Mouse (Mus musculus) Muller cell, postnatal 12 days (primary cell): ENCODE measurements at regions not wholly inside any gene's neighbourhood (a gene's known extent, or its start where the extent isn't known, plus 50 kb on each side); places are given as distances from the start of the nearest gene placed in this dataset.
A peak's percentile ranks its signal among the peaks of the same experiment; 100 is the strongest.

Experiments used
- DNase-seq: peaks from one replicate; pipeline ENCODE4 v3.0.0-alpha.2; 2015; ENCODE audit errors: inconsistent ontology term

DNA sequence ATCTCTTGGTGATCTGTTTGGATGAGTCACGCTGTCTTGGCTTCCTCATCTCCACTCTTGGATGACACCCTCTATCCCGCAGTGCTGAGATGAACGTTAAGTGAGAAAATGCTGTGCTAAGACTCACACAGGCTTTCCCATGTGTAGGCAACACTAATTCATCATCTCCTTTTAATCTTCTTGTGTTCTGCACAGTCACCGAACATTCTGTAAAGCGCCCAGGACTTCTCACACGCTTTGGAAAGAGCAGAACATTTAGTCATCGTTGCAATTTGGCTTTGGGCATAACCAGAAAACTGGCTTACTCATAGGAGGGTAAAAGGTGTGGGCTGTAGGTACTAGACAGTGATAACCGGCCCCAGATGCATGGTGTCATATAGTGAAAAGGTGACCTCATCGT, 94.9 kb downstream of the Plppr4 start:
- DNase-seq, result peak; percentile 3

DNA sequence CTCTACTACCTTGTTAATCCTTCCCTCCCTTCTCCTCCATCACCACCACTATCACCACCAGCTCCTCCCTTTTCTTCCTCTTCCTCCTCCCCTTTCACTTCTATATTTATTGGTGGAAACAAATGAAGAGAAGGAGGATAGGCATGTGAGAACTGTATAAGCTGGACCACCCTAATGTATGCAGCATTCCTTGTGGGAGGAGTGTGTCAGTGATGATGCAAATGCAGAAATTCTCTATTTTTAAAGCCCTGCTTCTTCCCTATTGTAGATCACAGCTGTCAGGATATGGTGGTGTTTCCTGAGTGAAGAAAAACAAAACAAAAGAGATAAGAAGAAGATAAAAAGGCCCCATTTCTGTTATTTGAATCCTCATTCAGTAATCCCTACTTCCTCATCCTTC, 112.8 kb downstream of the Plppr4 start:
- no peak for DNase-seq

DNA sequence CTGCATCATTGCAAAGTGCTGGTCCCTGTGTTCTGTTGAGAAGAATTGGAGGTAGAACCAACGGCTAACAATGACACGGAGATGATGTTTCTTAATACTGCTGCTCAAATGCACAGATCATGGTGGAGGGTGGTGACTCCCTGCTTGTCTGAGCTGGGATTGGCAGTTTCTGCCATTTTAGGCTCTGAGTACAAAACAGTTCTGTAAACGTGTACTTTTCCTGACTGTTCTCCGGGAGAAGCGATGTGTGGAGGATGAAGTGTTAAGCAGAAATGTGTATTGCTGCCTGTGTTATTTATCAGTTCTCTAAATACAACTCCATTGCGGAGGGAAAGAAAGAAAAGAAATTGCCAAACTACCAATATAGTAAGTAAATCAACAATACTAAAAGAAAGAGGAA, 118.9 kb downstream of the Plppr4 start:
- DNase-seq, result no peak

DNA sequence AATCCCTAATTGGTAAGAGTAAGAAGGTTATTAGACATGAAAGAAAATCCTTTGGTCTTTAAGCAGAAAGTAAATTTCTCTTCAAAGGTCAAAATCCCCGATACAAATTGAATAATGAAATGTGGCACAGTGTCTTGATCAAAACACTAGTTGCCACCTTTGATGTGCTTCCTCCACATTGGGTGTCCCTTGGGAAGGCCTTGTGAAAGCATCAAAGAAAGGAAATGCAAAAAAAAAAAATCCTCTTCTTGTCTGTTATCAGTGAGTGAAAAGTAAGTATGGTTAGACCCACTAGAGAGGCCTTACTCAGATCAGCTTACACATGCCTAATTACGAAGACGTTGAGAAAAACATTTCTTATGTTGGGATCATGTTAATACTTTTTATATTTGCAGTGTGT, 134.1 kb downstream of the Plppr4 start:
- DNase-seq, result no peak

DNA sequence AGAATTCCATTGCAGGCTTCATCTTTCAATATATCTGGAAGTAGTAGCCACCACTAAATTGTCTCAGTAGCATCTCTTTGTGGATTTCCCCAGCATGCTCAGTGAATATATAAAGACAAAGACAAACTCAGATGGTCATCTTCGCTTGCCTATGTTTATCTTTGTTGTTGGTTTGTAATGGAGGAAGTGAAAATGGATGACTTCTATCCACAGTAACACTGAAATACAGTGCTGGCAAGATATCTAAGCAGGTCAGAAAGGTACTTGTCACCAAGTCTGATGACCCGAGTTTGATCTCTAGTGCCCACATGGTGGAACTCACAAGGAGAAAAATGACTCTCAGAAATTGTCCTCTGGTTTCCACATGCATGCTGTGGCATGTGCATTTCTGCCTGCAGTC, 135.6 kb downstream of the Plppr4 start:
- no peak for DNase-seq

DNA sequence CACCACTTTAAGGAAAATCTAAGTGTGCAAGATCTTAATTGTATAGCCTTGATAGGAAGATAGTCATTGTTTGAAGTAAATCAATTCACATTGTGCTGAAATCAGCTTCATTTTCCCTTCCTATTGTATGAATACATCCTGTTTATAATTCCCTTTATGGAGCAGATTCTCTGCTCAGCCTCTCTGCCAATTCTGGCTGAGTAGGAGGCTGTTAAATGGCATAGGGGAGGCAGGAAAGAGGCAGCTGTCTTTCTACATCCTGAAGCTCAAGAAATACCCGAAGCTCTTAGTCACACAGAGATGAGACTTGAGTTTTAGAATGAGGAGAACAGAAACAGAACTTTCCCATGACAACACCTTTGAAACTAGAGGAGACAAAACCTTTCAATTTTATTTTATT, 142.7 kb downstream of the Plppr4 start:
- DNase-seq, result peak; percentile 41

DNA sequence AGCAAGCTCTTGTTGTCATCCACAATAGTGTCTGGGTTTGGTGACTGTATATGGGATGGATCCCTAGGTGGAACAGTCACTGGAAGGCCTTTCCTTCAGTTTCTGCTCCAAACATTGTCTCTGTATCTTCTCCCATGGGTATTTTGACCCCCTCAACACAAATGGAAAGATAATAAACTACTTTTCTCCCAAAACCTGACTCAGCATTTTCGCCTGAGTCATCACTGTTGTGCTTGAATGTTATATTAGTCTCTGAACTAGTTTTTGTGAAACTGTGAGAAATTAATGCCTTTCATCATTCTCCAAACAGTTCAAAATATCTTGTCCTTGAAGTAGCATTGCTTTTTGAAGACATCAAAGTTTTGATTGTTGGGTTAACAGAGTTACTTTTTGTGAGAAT, 168.8 kb downstream of the Plppr4 start:
- DNase-seq, result no peak

DNA sequence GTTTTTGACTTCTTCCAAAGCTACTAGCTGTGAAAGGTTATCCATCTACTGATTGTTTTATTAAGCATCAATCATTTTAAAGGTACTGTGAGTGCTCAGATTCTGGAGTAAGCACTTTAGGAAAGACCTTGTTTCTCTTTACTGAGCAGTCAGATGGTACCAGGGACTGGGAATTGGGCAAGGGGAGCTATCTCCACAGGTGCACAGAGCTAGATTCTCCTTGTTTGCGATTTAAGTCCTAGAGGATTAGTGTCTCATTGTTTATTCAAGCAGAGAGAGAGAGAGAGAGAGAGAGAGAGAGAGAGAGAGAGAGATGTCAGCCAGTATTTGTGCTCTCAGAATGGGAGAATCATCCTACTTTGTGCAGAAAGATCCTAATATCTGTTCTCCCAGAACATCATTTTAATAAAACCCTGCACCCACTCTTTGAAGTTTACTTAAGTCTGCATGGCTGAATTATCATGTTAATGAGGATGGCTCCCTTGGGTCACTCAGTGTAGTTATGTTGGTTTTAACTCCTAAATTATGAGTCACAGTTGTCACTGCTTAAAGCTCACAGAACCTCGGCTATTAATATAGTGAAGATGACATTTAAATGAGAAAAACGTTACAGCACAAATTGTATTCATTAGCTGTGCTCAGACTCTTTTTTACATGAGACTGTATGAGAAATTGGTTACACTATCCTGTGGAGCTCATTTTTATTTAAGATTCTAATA, 171.7 kb downstream of the Plppr4 start:
- peak; percentile 39 for DNase-seq

DNA sequence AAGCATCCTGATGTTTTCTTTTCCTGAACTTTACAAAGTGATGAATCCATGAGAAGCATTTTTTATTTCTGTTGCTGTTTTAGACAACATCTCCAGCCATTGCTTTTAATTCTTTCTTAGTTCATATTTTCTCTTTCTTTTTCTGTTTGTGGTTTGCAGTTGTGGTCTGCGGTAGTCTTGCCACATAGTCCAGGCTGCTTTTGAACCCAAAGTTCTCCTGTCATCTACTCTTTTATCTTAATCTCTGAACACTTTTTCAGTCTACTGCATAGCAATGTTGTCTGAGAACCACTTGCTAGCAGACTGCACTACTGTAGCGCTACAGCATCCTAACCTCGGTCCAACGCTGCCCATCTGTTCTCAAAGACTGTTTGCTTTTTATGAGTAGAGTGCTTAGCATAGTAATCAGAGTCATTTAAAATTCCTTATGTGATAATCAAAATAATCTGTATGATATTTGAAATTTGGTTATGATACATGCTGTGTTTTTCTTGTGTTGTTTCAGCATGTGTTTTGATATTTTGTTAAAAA, 177.0 kb downstream of the Plppr4 start:
- no peak for DNase-seq

DNA sequence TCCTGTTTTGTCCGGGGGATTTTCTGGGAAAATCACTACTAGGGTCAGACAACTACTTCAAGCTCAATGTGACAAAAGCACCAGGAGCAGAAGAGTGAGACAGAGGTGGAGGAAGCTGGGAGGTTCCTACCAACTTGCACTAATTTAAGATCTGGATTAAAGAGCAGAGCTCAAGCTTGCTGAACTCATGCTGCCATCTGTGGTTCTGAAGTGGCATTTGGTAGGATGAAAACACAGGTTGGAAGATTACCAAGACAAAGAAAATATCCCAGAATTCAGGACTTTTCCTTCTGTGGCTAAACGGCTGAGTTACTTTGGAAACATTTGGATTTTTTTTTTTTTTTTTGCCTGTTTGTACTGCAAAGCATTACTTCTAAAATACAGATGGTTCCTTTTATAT, 190.9 kb downstream of the Plppr4 start:
- DNase-seq, result no peak

DNA sequence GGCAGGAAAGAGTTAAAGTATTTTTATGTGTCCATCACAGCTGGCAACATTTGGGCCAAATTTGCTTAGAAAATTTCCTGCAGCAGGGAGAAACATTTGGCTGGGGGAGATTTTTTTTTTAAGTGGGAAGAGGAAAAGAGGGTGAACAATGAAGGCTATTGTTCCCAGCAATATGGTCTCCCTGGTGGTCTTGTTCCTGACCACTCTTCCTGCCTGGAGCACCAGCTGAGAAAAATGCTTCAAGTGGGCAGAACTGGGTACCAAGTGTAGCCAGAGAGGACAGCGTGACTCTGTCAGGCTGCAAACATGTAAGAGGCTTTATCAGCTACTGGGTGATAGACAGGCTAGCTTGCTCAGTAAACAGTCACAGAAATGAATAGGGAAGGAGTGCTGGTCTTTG, 194.3 kb upstream of the Palmd start:
- no peak for DNase-seq

DNA sequence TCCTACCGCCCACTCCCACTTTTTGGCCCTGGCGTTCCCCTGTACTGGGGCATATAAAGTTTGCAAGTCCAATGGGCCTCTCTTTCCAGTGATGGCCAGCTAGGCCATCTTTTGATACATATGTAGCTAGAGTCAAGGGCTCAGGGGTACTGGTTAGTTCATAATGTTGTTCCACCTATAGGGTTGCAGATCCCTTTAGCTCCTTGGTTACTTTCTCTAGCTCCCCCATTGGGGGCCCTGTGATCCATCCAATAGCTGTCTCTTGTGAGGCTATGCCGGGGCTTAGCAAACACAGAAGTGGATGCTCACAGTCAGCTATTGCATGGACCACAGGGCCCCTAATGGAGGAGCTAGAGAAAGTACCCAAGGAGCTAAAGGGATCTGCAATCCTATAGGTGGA, 191.9 kb upstream of the Palmd start:
- DNase-seq, result peak; percentile 98

DNA sequence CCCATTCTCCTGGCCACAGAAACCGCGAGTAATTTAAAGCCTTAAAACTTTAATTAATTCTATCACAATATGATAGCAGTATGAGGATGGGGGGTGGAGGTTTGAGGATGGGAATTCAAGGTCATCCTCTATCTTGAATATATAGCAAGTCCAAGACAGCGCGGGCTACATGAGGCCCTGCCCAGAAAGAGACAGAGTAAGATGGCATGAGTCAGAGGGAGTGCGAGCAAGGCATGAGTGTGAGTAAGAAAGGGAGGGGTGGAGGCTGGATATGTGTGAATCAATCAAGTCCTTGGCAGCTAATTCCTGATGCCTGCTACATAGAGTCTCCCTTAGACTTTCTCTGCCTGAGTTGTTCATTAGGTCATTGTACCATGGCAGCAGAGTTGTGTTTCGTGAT, 186.5 kb upstream of the Palmd start:
- DNase-seq, result no peak

DNA sequence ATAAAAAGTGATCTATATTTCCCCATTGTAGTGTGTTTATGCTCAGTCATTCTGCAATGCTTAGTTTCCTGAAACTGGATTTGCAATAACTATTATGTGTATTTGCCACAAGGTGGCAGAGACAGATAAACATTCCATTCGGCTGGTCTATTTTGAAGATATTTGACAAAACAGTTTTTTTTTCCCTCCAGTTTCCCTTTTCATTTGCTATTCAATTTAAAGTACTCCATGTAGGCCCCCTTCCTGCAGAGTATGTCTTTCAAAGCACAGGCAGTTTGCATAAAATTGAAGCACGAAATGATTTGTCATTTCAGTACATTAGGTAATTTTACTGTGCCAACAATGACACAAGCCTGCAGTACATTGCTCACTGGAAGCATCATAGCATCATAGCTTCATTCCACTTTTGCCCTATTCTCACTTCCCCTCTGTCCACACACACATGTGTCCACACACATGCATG, 184.3 kb upstream of the Palmd start:
- peak; percentile 53 for DNase-seq

DNA sequence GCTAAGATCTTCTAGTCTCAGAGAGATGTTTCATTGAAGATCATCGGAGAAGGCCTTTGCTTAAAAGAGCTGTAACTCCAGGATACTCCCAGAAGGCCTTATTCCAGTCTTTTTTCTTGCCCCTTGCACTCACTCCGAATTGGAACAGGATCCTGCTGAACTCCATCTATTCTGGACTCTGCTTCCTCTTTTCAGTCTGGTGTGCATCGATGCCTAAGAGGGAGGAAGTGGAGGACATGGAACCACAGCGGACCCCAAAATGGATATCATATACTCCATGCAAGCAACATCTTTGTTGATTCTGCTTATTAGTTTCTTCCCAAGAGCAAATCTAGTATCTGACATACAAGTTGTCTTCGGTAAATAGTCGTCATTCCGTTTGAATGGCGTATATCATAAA, 183.6 kb upstream of the Palmd start:
- no peak for DNase-seq

DNA sequence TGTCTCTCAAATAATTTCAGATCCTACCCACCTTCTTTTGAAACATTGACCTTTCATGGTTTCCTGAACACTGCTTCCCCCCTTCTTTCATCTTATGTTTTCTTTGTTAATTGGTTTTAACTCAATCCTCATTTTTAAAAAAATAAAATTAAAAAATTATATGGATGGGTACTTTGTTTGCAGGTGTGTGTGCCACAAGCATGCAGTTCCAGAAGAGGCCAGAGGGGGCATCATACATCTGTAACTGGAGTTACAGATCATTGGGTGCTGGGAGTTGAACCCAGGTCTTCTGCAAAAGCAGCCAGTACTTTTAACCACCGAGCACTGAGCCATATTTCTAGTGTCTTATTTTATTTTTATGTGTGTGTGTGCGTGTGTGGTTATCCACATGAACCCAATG, 178.6 kb upstream of the Palmd start:
- no peak for DNase-seq

DNA sequence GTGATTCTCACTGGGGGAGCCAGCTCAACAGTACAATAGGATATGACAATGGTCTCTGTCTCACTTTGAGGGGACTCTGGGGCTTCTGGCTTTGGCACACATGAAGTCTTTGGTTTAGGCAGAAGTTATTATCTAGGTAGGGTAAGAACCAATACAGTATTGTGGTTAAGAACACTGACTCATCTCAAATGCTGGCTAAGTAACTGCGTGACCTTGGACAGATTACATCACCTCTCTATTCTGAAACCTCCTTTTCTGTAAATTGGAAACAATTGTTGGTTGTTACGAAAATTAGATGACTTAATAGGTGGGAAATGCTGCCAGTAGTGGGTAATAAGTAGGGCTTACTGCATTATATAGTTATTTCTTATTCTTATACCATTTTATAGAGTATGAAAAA, 171.0 kb upstream of the Palmd start:
- DNase-seq, result peak; percentile 42

DNA sequence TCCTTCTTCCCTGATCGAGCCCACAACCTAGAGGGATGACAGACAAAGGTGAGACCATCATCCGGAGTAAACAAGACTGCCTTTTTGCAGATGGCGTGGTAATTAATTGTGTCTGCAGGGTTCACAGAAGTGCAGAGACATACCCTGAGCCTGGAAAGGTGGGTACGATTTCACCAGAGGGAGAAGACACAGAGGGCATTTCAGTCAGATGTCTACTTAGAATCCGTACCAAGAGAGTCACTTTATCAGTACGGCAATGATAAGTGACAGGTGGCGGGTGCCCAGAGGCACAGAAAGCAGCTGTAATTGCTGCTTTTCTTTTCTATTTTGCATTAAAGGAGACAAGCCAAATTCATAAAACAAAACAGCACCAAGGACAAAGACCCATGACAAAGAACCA, 169.9 kb upstream of the Palmd start:
- DNase-seq, result no peak

DNA sequence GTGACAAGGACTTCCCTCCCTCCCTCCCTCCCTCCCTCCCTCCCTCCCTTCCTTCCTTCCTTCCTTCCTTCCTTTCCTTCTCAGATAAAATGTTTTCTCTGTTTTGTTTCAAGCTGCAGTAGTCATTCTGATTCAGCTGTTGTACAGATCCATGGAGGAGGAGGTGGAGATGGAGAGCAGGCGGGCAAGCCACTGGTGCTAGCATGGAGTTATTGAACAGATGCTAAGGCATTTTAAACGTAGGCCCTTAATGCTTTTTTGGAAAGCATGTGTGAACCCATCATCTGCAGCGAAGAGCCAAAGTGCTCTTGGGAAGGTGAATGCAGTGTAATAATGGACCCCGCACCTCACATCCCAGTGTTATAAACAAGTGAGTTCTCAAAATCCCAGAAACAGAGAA, 164.1 kb upstream of the Palmd start:
- no peak for DNase-seq

DNA sequence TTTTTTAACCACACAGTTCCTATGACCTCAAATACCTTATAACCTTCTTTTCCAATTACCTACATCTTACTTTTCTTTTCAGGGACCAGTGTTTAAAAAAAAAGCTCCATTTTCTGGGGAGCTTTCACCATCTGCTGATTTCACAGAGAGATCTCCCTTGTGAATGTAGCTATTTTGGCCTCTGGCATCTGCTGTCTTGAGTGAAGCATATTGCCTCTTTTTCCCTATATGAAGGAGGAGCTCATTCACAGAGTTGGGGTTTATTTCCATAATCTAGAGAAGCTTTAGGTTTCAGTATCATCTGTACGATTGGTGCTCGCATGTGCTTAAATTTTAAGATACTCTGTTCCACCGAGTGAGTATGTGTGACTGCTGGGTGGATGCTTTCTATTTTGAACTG, 153.4 kb upstream of the Palmd start:
- no peak for DNase-seq

DNA sequence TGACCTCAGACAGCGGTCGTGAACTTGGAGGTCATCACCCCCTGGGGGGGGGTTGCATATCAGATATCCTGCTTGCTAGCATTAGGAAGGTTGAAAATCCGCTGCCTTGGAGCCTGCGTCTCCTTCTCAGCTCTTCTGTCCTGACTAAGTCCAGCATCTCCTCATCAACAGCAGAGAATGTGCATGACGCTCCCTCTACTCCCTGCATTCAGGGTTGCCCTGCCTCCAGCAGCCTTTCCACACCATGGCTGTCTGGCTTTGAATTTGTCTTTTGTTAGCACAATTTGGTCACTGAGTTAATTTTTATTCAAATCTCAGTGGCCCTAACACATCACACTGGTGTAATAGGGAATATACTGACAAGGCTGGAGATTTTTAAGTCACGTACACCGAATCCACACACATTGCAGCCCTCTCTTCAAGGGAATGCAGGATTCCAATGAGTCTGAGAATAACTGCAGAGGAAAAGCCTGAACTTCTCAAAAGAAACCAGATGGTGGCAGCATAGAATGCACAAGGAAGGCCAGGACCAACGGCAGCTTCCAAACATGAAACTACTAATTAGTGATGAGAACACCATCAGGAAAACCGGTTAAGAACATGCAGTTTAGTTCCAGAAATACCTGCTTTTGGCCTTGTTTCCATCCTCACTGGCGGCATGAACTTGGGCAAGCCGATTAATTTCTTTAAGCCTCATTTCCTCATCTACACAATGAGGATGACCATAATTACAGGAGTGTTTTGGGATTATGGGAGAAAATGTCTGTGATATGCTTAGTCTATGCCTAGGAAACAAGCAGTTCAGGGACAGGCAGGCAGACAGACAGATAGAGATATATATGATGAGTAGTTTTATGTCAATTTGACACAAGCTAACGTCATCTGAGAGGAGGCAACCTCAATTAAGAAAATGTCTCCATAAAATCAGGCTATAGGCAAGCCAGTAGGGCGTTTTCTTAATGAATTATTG, 151.6 kb upstream of the Palmd start:
- DNase-seq, result peak; percentile 43

DNA sequence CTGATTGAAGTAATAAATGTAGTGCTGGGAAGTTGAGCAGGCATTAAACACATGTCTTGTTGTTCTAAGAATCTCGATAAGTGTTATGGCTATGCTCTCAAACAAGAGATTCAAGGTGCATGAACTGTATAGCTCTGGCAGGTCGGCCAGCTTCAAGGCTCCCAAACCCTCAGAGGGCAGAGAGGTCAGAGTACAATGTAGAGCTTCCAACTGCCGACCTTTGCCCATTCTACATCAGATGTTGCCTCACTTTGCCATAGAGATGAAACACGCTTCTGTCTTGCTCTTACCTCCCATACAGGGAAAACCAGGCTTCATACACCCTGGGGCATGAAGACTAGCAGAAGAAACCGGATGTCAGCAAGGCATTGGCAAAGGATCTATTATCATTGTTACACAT, 150.8 kb upstream of the Palmd start:
- no peak for DNase-seq

DNA sequence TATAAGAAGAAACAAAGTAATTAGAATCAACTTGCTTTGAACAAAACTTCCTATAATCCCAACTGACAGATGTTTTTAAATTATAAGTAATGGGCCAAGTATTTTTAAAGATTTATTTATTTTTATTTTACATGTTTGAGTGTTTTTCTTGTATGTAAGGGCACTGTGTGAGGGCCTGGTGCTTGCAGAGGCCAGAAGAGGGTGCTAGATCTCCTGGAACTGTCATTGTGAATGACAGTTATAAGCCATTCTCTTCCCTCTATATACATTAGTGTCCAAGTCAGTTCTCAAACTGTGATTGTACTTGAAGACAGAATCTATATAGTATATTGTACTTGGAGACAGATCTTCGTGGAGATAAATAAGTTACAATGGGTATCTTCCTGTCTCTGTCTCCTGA, 149.1 kb upstream of the Palmd start:
- no peak for DNase-seq
